Mouse (Mus musculus) G1E (cell line): ENCODE results near the gene Polr2c.

Experiments
- CTCF ChIP-seq: IDR thresholded peaks from 2 replicates; pipeline ENCODE4 v1.5.1; 2012; ENCODE audit warnings: low read depth, low read length, inconsistent platforms, mixed read lengths
- GATA1 ChIP-seq: IDR thresholded peaks from 2 replicates; pipeline ENCODE4 v1.6.1; 2012; ENCODE audit warnings: borderline replicate concordance, low read length, inconsistent platforms, mixed read lengths
- GATA2 ChIP-seq: IDR thresholded peaks from 2 replicates; pipeline ENCODE4 v1.6.1; 2012; ENCODE audit warnings: low read depth, low read length, inconsistent platforms, borderline replicate concordance
- POLR2AphosphoS5 ChIP-seq: IDR thresholded peaks from 2 replicates; pipeline ENCODE4 v1.6.1; 2012; ENCODE audit warnings: low read depth, low read length, inconsistent platforms; ENCODE audit not compliant: insufficient replicate concordance

DNA sequence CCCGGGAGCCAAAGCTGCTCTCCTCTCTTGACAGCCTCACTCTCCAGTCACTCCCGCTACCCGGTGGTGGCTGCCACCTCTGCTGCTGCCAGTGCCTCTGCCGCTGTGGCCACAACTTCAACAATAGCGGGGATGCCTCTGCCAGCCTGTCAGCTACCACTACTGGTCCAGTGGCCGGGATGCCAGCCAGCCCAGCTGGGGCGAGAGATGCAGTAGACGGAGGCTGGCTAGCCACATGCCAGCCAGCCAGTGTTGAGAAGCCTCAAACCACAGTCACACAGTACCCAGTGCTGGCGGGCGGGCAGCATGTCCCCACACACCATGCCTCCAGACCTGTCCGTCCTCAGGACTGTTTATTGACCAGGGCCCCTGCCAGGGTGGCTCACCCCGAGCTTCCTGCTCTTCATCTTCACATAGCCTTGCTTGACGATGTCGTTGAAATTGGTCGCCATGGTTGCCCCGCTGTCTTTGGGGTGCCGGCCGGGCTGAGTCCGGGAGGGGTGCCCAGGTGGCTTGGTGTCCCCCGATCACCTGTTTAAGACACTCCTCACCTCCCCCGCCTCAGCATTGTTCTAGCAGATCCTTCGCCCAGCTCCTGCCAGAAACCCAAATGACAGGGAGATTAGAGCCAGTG lies 13.3 kb downstream of the Polr2c start:
- no peak for TF ChIP-seq CTCF
- TF ChIP-seq GATA2 = no peak
- TF ChIP-seq POLR2AphosphoS5 = no peak
- TF ChIP-seq GATA1 = no peak
